Mouse (Mus musculus) midbrain, embryonic 11.5 days (tissue): ENCODE results near the gene Mapkapk2. TPM values are rescaled to one million over a fixed set of nuclear protein-coding genes. Genes with fewer than 3 reads are reported as not detected.

ENCODE experiments used
- ATAC-seq: fragments of 200-750 bp; cut with Nextera tagmentation; 2 replicates; pipeline ENCODE4 v1.8.0; 2017; ENCODE audit warnings: moderate TSS enrichment, moderate library complexity; ENCODE audit not compliant: low FRiP score
- DNase-seq: peaks from one replicate; pipeline ENCODE4 v3.0.0; 2015; ENCODE audit warnings: low spot score; ENCODE audit errors: missing footprints
- H3K27ac ChIP-seq: fragments of 300-500 bp; sonication (generic); 2 replicates; pipeline ENCODE4 v1.5.1; 2014; ENCODE audit warnings: low read depth, low read length
- H3K27me3 ChIP-seq: fragments of 300-500 bp; sonication (generic); 2 replicates; pipeline ENCODE4 v1.6.1; 2014; ENCODE audit warnings: mild to moderate bottlenecking, low read length, moderate library complexity, mixed read lengths; ENCODE audit not compliant: control insufficient read depth, insufficient read depth
- H3K36me3 ChIP-seq: fragments of 300-500 bp; sonication (generic); 2 replicates; pipeline ENCODE4 v1.6.1; 2014; ENCODE audit warnings: mild to moderate bottlenecking, low read length, moderate library complexity, mixed read lengths; ENCODE audit not compliant: control insufficient read depth, insufficient read depth
- H3K4me1 ChIP-seq: fragments of 300-500 bp; sonication (generic); 2 replicates; pipeline ENCODE4 v1.6.1; 2014; ENCODE audit warnings: low read length; ENCODE audit not compliant: control insufficient read depth, insufficient read depth
- H3K4me2 ChIP-seq: fragments of 300-500 bp; sonication (generic); 2 replicates; pipeline ENCODE4 v1.6.1; 2014; ENCODE audit warnings: mild to moderate bottlenecking, moderate library complexity
- H3K4me3 ChIP-seq: fragments of 300-500 bp; sonication (generic); 2 replicates; pipeline ENCODE4 v1.5.1; 2014; ENCODE audit warnings: low read depth, low read length
- H3K9ac ChIP-seq: fragments of 300-500 bp; sonication (generic); 2 replicates; pipeline ENCODE4 v1.6.1; 2014; ENCODE audit warnings: low read length
- H3K9me3 ChIP-seq: fragments of 300-500 bp; sonication (generic); 2 replicates; pipeline ENCODE4 v1.6.1; 2016; ENCODE audit warnings: low read length; ENCODE audit not compliant: control insufficient read depth
- WGBS: fragments of 180-500 bp; shearing (Covaris S2); extraction: QIAGEN DNeasy Blood & Tissue Kit; methylation state at CpG from one replicate; pipeline ENCODE4 v1.1.7; 2014; 5-methylcytosine and 5-hydroxymethylcytosine counted together
- polyA plus RNA-seq: library from polyadenylated mRNA; unstranded; fragments of >200 nt; fragmentation: Nextera tagmentation; extraction: Ambion mirVana; gene quantifications from 2 replicates; pipeline ENCODE4 v1.2.1, GENCODE M21; 2014

Gene Mapkapk2
- polyA plus RNA-seq, 1 experiment from 2014 or later, result 56.0 TPM

DNA sequence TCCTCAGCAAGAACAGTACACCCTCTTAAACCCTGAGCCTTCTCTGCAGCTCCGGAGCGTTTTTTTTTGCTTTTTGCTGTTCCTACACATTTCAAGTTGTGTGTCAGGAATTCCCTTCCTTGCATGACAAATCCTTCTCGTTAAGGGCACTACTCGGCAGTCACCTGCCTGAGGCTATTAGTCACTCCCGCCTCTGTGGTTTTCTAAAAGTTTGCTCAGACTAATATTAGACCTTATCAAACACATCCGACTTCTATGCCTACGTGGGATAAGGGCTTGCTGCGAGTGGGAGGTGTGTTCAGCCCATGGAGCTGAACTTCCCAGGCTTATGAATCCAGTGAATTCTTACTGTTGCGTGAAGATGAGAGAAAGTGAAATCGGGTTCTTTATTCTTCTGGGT lies 20.9 kb upstream of the Mapkapk2 start:
- 79% methylated on average over 10 of the region's 10 CpGs for WGBS
- no peaks in the 10 kb centered on the region for H3K27me3 ChIP-seq
- DNase-seq (no peak), ATAC-seq (no peak)
- H3K36me3 ChIP-seq, result no peaks in the 10 kb centered on the region
- H3K4me1 ChIP-seq, result peaks cover 5% of the 10 kb centered on the region; the same call in 1 of the 2 replicates
- H3K4me2 ChIP-seq, result no peak overlapping the region
- no peaks in the 10 kb centered on the region for H3K9me3 ChIP-seq
- H3K9ac ChIP-seq, result no peak overlapping the region
- no peak overlapping the region for H3K4me3 ChIP-seq
- H3K27ac ChIP-seq, result no peak overlapping the region

DNA sequence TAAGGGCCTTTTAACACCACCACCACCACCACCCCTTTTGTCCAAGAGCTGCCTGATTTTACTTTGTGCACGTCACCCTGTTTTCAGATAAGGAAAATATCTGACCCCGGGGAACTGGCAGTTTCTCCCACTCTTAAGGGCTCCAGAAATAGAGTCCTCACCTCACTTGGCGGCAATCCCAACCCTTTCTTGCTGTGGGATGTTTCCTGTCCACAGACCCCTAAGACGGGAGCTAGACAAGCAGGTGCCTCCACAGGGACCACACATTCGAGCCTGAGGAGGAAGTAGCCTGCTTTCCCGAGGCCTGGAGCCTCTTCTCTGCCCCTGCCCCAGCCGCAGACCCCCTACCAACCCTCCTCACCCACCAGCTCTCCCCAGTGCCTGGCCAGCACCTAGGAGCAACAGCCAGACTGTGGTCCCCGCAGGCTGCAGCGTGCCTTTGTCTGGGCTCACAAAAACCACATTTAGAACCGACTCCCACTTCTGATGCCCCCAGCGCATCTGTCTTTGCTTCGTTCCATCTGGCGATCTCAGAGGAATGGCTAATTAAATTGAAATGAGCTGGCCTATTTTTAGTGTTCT lies 18.9 kb upstream of the Mapkapk2 start:
- H3K9me3 ChIP-seq, result no peaks in the 10 kb centered on the region
- 65% methylated on average over 13 of the region's 13 CpGs for WGBS
- peak overlapping the region; percentile 61 for H3K27ac ChIP-seq
- no peaks in the 10 kb centered on the region for H3K36me3 ChIP-seq
- DNase-seq, result no peak
- H3K9ac ChIP-seq, result peak overlapping the region; percentile 42
- ATAC-seq, result peak; percentile 49
- no peak overlapping the region for H3K4me3 ChIP-seq
- peaks cover 5% of the 10 kb centered on the region; the same call in 1 of the 2 replicates for H3K4me1 ChIP-seq
- H3K27me3 ChIP-seq, result no peaks in the 10 kb centered on the region
- no peak overlapping the region for H3K4me2 ChIP-seq

DNA sequence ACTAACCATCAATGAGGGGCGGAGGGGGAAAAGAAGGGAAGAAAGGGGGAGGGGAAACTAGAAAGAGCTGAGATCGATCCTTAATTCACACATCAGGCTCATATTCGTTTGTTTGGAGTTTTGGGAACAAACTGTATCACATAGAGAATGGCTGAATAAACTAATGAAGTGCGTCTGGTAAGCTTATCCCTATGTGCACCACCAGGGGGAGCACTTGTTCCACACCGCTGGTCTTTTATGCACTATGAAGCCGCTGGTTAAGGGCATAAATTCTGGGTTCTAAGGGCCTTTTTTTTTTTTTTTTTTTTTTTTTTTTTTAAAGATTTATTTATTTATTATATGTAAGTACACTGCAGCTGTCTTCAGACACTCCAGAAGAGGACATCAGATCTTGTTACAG lies 18.3 kb upstream of the Mapkapk2 start:
- ATAC-seq (peak; percentile 52; the same call in 1 of the 2 replicates), DNase-seq (peak; percentile 93)
- H3K36me3 ChIP-seq, result no peaks in the 10 kb centered on the region
- H3K27ac ChIP-seq, result no peak overlapping the region
- no peak overlapping the region for H3K4me3 ChIP-seq
- H3K27me3 ChIP-seq, result no peaks in the 10 kb centered on the region
- H3K4me2 ChIP-seq, result no peak overlapping the region
- H3K4me1 ChIP-seq, result peaks cover 5% of the 10 kb centered on the region; the same call in 1 of the 2 replicates
- H3K9me3 ChIP-seq, result no peaks in the 10 kb centered on the region
- no peak overlapping the region for H3K9ac ChIP-seq
- WGBS, result 20% methylated on average over 6 of the region's 6 CpGs

DNA sequence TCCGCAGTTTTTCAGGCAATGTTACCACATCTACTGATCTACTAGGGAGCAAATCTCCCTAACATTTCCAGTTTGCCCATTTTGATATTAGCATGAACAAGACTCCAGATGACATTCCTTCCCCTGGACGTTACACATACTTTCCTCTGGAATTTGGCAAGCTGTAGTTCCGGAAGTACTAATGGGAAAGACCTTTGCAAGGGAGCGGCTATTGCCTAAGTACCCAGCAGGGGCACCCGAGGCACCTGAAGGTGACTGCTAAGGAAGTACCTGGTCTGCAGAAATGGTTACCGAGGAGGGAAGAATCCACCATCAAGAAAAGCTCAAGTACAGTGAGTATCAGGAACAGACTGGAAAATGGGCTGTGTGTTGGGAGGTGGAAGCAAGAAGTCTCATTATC lies 14.9 kb upstream of the Mapkapk2 start:
- Histone ChIP-seq H3K4me3 (no peak overlapping the region), H3K9me3 (no peaks in the 10 kb centered on the region), H3K4me2 (no peak overlapping the region), H3K27ac (no peak overlapping the region), H3K36me3 (no peaks in the 10 kb centered on the region), H3K9ac (no peak overlapping the region), H3K4me1 (peaks cover 5% of the 10 kb centered on the region; the same call in 1 of the 2 replicates), H3K27me3 (no peaks in the 10 kb centered on the region)
- WGBS, result 44% methylated on average over 6 of the region's 6 CpGs
- no peak for ATAC-seq
- no peak for DNase-seq

DNA sequence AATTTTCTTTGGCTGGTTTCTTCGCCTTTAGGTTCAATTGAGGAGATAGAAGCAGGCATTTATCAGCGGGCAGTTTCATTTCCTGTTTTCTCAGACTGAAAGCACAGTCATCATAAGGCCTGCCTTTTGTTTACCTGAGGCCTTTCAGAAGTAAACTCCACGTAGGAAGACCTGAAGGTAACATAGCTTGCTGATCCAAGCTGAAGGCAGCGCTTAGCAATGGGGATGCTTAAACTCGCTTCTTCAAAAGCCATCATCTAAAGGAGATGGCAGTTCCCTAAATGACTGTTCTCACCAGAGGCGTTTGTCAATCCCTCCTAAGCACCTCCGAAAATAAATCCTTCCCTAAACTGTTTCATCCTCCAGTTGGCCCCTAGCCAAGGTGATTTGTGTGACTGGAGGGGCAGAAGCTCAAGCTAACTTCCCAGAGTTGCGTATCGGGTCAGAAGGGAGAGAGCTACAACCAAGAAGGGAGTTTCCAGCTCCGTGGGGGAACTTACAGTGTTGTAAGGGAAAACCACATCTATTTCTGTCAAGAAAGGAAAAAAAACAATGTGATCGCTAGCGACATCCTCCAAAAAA lies 13.0 kb upstream of the Mapkapk2 start:
- no peak overlapping the region for H3K27ac ChIP-seq
- no peaks in the 10 kb centered on the region for H3K4me1 ChIP-seq
- H3K27me3 ChIP-seq, result no peaks in the 10 kb centered on the region
- H3K9ac ChIP-seq, result no peak overlapping the region
- ATAC-seq (no peak), DNase-seq (no peak)
- WGBS, result 83% methylated on average over 12 of the region's 12 CpGs
- H3K9me3 ChIP-seq, result no peaks in the 10 kb centered on the region
- no peak overlapping the region for H3K4me3 ChIP-seq
- H3K4me2 ChIP-seq, result no peak overlapping the region
- H3K36me3 ChIP-seq, result no peaks in the 10 kb centered on the region

DNA sequence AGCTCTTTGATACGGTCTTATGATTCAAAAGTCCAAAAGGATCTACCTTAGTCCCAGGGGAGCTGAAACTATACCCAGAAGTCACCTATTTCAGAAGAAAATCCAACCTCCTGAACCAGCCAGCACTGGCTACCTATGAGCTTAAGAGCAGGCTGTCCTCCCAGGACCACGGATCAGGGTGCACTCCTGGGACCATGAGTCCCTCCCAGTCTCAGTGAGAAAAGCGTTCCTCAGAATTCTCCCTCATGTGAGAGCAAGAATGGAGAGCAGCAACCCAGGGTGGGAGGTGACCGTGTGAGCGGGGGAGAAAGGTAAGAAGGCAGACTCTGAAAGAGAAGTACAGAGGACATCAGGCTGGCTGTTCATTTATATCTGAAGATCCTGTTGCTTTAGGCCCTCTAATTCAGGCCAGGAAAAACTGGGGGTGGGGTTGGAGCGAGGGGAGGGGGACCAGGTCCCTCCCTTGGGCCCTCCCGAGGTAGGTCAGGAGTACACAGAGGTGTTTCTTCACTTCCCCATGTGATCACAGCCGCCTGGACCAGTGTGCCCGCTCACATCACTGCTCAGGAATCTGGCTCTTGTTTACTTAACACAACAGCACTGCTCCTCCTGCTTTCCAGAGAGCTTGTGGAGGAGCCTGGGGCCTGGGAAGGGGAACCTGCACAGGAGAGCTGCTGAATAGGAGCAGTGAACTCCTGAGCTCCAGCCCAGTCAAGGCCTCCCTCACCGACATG lies 10.1 kb upstream of the Mapkapk2 start:
- ATAC-seq (0 out of 2 replicates have a peak, but pooled peaks have one; percentile 19), DNase-seq (no peak)
- H3K4me2 ChIP-seq, result no peak overlapping the region
- WGBS, result 65% methylated on average over 10 of the region's 10 CpGs
- H3K9me3 ChIP-seq, result no peaks in the 10 kb centered on the region
- H3K27me3 ChIP-seq, result no peaks in the 10 kb centered on the region
- no peak overlapping the region for H3K9ac ChIP-seq
- H3K4me1 ChIP-seq, result no peaks in the 10 kb centered on the region
- H3K4me3 ChIP-seq, result no peak overlapping the region
- H3K36me3 ChIP-seq, result no peaks in the 10 kb centered on the region
- no peak overlapping the region for H3K27ac ChIP-seq

DNA sequence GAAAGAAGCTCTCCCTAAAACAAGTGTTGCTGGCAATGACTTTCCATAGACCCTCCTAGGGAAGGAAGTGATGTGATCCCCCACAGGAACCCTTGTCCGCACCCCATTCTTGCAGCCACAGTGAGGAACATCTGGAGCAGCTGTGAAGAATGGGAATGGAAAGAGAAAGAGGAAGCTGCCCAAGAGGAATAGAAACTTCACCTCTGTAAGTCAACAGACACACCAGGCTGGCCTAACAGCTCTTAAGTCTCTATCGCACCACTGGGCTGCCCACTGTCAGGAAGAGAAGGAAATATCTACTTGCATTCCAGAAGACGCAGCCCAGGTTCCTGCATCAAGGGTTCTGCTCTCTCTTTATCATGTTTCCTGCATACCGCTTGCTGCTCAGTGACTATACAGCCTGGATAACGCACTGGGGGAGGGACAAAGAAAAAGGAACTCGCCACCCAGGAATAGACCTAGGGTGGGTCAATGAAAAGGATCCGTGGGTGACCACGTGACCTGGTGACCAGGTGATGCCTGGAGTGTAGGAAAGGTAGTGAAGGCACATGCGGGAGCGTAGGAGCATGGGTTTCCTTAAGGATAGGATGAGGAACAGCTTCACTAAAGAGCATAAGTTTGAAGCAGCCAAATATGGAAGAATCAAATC lies 6.3 kb upstream of the Mapkapk2 start:
- H3K27me3 ChIP-seq, result no peaks in the 10 kb centered on the region
- no peaks in the 10 kb centered on the region for H3K4me1 ChIP-seq
- ATAC-seq (no peak), DNase-seq (no peak)
- no peaks in the 10 kb centered on the region for H3K36me3 ChIP-seq
- H3K9me3 ChIP-seq, result no peaks in the 10 kb centered on the region
- no peak overlapping the region for H3K4me2 ChIP-seq
- 84% methylated on average over 10 of the region's 10 CpGs for WGBS
- H3K4me3 ChIP-seq, result no peak overlapping the region
- no peak overlapping the region for H3K27ac ChIP-seq
- no peak overlapping the region for H3K9ac ChIP-seq

DNA sequence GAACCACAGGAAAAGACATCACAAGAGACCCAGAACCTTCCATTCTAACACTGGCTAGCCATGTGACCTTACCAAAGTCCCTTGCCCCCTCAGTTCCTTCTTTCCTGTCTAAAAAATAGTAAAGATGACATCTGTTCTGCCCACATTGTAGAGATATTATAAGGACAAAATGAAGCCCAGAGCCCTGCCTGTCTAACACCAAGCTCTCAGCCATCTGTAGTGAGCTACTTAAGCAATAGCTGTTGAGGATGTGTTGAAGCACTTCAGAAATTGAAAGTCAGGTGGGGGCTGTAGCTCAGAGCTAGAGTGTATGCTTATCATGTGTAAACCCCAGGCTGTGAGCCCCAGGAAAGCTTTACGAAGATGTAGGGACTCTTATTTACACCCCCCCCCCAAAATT lies 3.2 kb upstream of the Mapkapk2 start:
- H3K27ac ChIP-seq, result no peak overlapping the region
- H3K27me3 ChIP-seq, result no peaks in the 10 kb centered on the region
- H3K9ac ChIP-seq, result no peak overlapping the region
- no peak overlapping the region for H3K4me2 ChIP-seq
- H3K4me3 ChIP-seq, result no peak overlapping the region
- H3K36me3 ChIP-seq, result no peaks in the 10 kb centered on the region
- H3K4me1 ChIP-seq, result peaks cover 8% of the 10 kb centered on the region
- H3K9me3 ChIP-seq, result no peaks in the 10 kb centered on the region
- ATAC-seq, result no peak
- 85% methylated on average over 1 of the region's 1 CpGs for WGBS
- no peak for DNase-seq
